Mouse (Mus musculus) liver, embryonic 14.5 days (tissue): Measurements from ENCODE around the gene Krtap5-4.

Experiments used
- CTCF ChIP-seq: IDR thresholded peaks from 2 replicates; pipeline ENCODE4 v1.5.1; 2016; ENCODE audit warnings: antibody characterized with exemption, low read depth, control low read depth
- EP300 ChIP-seq: IDR thresholded peaks from 2 replicates; pipeline ENCODE4 v1.6.1; 2016; ENCODE audit warnings: antibody characterized with exemption, low read depth

GRCm38 (mm10) chr7:142295418-142295817, 7.9 kb upstream of the Krtap5-4 start:
- TF ChIP-seq CTCF = 0 out of 2 replicates have a peak, but pooled peaks have one; percentile 21
- TF ChIP-seq EP300 = no peak
